Mouse (Mus musculus): ENCODE data around the gene Aknad1.

GRCm38 (mm10) chr3:108830493-108830892 lies 91.0 kb downstream of the Aknad1 start:
- TF ChIP-seq CTCF (IDR thresholded peaks at IDR 0.05; ENCODE audit: low read depth) (no peak), EP300 (optimal IDR thresholded peaks at IDR 0.05) (no peak)

All from stomach, postnatal 0 days (tissue).